Mouse (Mus musculus) neural tube, embryonic 11.5 days (tissue): Measurements from ENCODE around the gene Washc4. TPM values are rescaled to one million over a fixed set of nuclear protein-coding genes. Genes with fewer than 3 reads are reported as not detected.

Source experiments
- ATAC-seq: fragments of 200-750 bp; cut with Nextera tagmentation; 2 replicates; pipeline ENCODE4 v1.8.0; 2017; ENCODE audit warnings: moderate number of reproducible peaks, mild to moderate bottlenecking, moderate TSS enrichment, moderate library complexity; ENCODE audit not compliant: insufficient read depth, low FRiP score, low TSS enrichment
- DNase-seq: peaks from one replicate; pipeline ENCODE4 v3.0.0-alpha.2; 2015; ENCODE audit warnings: low spot score
- H3K27ac ChIP-seq: fragments of 300-500 bp; sonication (generic); 2 replicates; pipeline ENCODE4 v1.5.1; 2014; ENCODE audit warnings: low read depth, mild to moderate bottlenecking, low read length
- H3K27me3 ChIP-seq: fragments of 300-500 bp; sonication (generic); 2 replicates; pipeline ENCODE4 v1.6.1; 2014; ENCODE audit warnings: mild to moderate bottlenecking, low read length, mixed read lengths; ENCODE audit not compliant: control insufficient read depth, insufficient read depth
- H3K36me3 ChIP-seq: fragments of 300-500 bp; sonication (generic); 2 replicates; pipeline ENCODE4 v1.6.1; 2014; ENCODE audit warnings: mild to moderate bottlenecking, low read length, moderate library complexity, mixed read lengths; ENCODE audit not compliant: control insufficient read depth, insufficient read depth
- H3K4me1 ChIP-seq: fragments of 300-500 bp; sonication (generic); 2 replicates; pipeline ENCODE4 v1.6.1; 2014; ENCODE audit warnings: low read length, mixed read lengths; ENCODE audit not compliant: control insufficient read depth, insufficient read depth
- H3K4me2 ChIP-seq: fragments of 300-500 bp; sonication (generic); 2 replicates; pipeline ENCODE4 v1.6.1; 2014; ENCODE audit warnings: low read depth, mild to moderate bottlenecking, moderate library complexity
- H3K4me3 ChIP-seq: fragments of 300-500 bp; sonication (generic); 2 replicates; pipeline ENCODE4 v1.5.1; 2014; ENCODE audit warnings: low read depth, low read length
- H3K9ac ChIP-seq: fragments of 300-500 bp; sonication (generic); 2 replicates; pipeline ENCODE4 v1.6.1; 2014; ENCODE audit warnings: mild to moderate bottlenecking, low read length
- H3K9me3 ChIP-seq: fragments of 300-500 bp; sonication (generic); 2 replicates; pipeline ENCODE4 v1.6.1; 2016; ENCODE audit warnings: low read length; ENCODE audit not compliant: control insufficient read depth
- WGBS: fragments of 180-500 bp; shearing (Covaris S2); extraction: QIAGEN DNeasy Blood & Tissue Kit; methylation state at CpG from one replicate; pipeline ENCODE4 v1.1.7; 2014; 5-methylcytosine and 5-hydroxymethylcytosine counted together
- polyA plus RNA-seq: library from polyadenylated mRNA; unstranded; fragments of >200 nt; fragmentation: Nextera tagmentation; extraction: Ambion mirVana; gene quantifications from 2 replicates; pipeline ENCODE4 v1.2.1, GENCODE M21; 2014

Washc4 gene
- polyA plus RNA-seq, 1 experiment from 2014 or later: 40.1 TPM

- H3K9me3 ChIP-seq: no peaks in the 10 kb centered on the region
- peak overlapping the region; percentile 67 for H3K9ac ChIP-seq
- DNase-seq (no peak), ATAC-seq (no peak; the same call in none of the 2 replicates)
- H3K4me2 ChIP-seq: peak overlapping the region; percentile 68
- H3K27me3 ChIP-seq: no peaks in the 10 kb centered on the region
- no peaks in the 10 kb centered on the region for H3K36me3 ChIP-seq
- H3K27ac ChIP-seq: no peak overlapping the region
- WGBS: 6% methylated on average over 27 of the region's 27 CpGs
- H3K4me1 ChIP-seq: no peaks in the 10 kb centered on the region
- peak overlapping the region; percentile 45 for H3K4me3 ChIP-seq
Observed at GRCm38 (mm10) chr10:83533258-83533909, 10.2 kb upstream of the Washc4 start.

DNA sequence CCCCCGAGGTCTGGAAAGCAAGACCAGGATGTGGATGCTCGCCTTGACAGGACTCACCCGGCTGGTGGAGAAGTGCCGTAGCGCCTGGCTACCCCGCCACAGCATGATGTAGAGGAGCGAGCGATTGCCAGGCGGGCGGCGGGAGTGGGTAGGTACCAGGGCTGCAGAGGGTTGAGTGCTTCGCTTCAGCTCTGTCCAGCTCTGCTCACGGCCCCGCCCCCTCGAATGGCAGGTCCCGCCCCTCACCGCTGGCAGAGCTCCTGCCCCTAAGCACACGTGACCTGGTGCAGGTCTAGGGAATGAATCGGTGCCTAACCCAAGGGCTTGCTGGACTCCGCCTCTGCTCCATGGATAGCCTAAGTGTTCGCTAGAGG lies 9.7 kb upstream of the Washc4 start, which contains the start of gene Aldh1l2:
Aldh1l2 (minus strand) TSS at position 231 of the 374 bp plus-strand sequence.
- Histone ChIP-seq H3K27ac (no peak within 1 kb of the TSS), H3K4me1 (no peaks in the 10 kb centered on the region), H3K9me3 (no peaks in the 10 kb centered on the region), H3K9ac (peak within 1 kb of the TSS; percentile 67), H3K4me3 (peak within 1 kb of the TSS; percentile 45), H3K27me3 (no peaks in the 10 kb centered on the region), H3K4me2 (peak within 1 kb of the TSS; percentile 68), H3K36me3 (no peaks in the 10 kb centered on the region)
- ATAC-seq: peak; percentile 96
- under 1% methylated on average over 21 of the region's 21 CpGs for WGBS
- peak; percentile 87 for DNase-seq

- WGBS: 6% methylated on average over 1 of the region's 1 CpGs
- Histone ChIP-seq H3K4me1 (no peaks in the 10 kb centered on the region), H3K9me3 (no peaks in the 10 kb centered on the region), H3K4me2 (no peak overlapping the region), H3K9ac (no peak overlapping the region), H3K36me3 (no peaks in the 10 kb centered on the region), H3K4me3 (no peak overlapping the region), H3K27me3 (no peaks in the 10 kb centered on the region), H3K27ac (no peak overlapping the region)
- ATAC-seq (no peak), DNase-seq (no peak)
Observed at GRCm38 (mm10) chr10:83536436-83536835, 7.1 kb upstream of the Washc4 start.

- Histone ChIP-seq H3K9me3 (no peaks in the 10 kb centered on the region), H3K27me3 (no peaks in the 10 kb centered on the region), H3K27ac (no peak overlapping the region), H3K4me3 (no peak overlapping the region), H3K9ac (no peak overlapping the region), H3K4me2 (no peak overlapping the region), H3K36me3 (no peaks in the 10 kb centered on the region), H3K4me1 (no peaks in the 10 kb centered on the region)
- WGBS: 71% methylated on average over 6 of the region's 6 CpGs
- no peak for ATAC-seq
- no peak for DNase-seq
Observed at GRCm38 (mm10) chr10:83539311-83539980, 4.1 kb upstream of the Washc4 start.

GRCm38 (mm10) chr10:83540092-83540491 lies 3.5 kb upstream of the Washc4 start:
- no peak overlapping the region for H3K4me2 ChIP-seq
- H3K9me3 ChIP-seq: no peaks in the 10 kb centered on the region
- H3K9ac ChIP-seq: no peak overlapping the region
- 75% methylated on average over 3 of the region's 3 CpGs for WGBS
- H3K36me3 ChIP-seq: no peaks in the 10 kb centered on the region
- H3K4me1 ChIP-seq: peaks cover 3% of the 10 kb centered on the region
- DNase-seq (peak; percentile 13), ATAC-seq (no peak)
- no peak overlapping the region for H3K4me3 ChIP-seq
- H3K27me3 ChIP-seq: no peaks in the 10 kb centered on the region
- no peak overlapping the region for H3K27ac ChIP-seq

DNA sequence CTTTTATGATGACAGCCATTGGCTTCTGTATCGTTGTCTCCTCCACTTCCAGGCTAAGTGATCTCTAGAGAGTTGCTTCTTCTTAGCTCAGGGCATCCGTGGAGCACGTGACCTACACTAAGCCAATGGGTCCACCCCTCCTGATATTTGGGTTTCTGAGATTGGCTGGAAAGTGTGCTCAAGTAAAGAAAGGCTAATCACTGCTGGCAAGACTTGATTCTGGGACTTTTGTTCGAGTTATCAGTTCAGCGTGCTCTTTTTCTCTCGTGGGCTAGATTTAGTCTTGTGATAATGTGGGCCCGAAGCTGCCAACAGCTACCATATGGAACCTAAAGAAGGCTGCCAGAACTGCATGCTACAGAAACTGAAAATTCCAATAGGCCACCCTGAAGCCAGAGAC lies 1.3 kb upstream of the Washc4 start:
- Histone ChIP-seq H3K9ac (no peak overlapping the region), H3K4me2 (no peak overlapping the region), H3K9me3 (no peaks in the 10 kb centered on the region), H3K4me1 (peaks cover 6% of the 10 kb centered on the region), H3K4me3 (no peak overlapping the region), H3K27ac (no peak overlapping the region), H3K27me3 (no peaks in the 10 kb centered on the region), H3K36me3 (no peaks in the 10 kb centered on the region)
- no peak for DNase-seq
- ATAC-seq: no peak
- 86% methylated on average over 7 of the region's 7 CpGs for WGBS

DNA sequence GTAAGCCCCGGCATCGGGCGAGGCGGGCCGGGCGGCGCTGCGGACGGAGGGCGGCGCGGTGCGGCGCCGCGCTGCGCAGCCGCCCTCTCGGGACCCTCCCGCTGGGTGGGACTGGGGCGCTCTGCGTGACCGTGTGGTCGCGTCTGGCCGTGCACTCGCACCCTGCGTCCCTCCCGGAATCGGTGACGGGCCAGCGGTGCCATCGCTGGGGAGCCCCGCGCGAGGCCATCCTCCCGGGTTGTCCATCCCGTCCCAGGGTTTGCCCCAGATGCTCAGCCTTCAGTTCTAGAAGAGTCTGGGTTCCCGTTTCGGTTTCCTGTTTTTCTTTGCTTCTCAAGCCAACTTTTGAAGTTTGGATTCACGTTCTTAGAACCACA lies 539 bp downstream of the Washc4 start:
- Histone ChIP-seq H3K9me3 (no peaks in the 10 kb centered on the region), H3K9ac (peak overlapping the region; percentile 74), H3K36me3 (no peaks in the 10 kb centered on the region), H3K27ac (peak overlapping the region; percentile 39), H3K4me2 (peak overlapping the region; percentile 44), H3K27me3 (no peaks in the 10 kb centered on the region), H3K4me1 (peaks cover 6% of the 10 kb centered on the region), H3K4me3 (peak overlapping the region; percentile 65)
- ATAC-seq: peak; percentile 91
- no peak for DNase-seq
- under 1% methylated on average over 41 of the region's 41 CpGs for WGBS

GRCm38 (mm10) chr10:83545341-83545740 lies 1.8 kb downstream of the Washc4 start:
- no peaks in the 10 kb centered on the region for H3K27me3 ChIP-seq
- no peak overlapping the region for H3K9ac ChIP-seq
- no peak overlapping the region for H3K4me2 ChIP-seq
- ATAC-seq: no peak
- WGBS: 76% methylated on average over 3 of the region's 3 CpGs
- no peaks in the 10 kb centered on the region for H3K36me3 ChIP-seq
- no peak overlapping the region for H3K27ac ChIP-seq
- H3K9me3 ChIP-seq: no peaks in the 10 kb centered on the region
- peaks cover 6% of the 10 kb centered on the region for H3K4me1 ChIP-seq
- no peak overlapping the region for H3K4me3 ChIP-seq
- no peak for DNase-seq

GRCm38 (mm10) chr10:83563005-83563404 lies 19.5 kb downstream of the Washc4 start:
- Histone ChIP-seq H3K9me3 (no peaks in the 10 kb centered on the region), H3K27me3 (no peaks in the 10 kb centered on the region), H3K4me1 (no peaks in the 10 kb centered on the region), H3K9ac (no peak overlapping the region), H3K4me3 (no peak overlapping the region), H3K36me3 (peaks cover 18% of the 10 kb centered on the region), H3K4me2 (no peak overlapping the region), H3K27ac (no peak overlapping the region)
- no peak for ATAC-seq
- DNase-seq: no peak
